Mouse (Mus musculus) forebrain, embryonic 12.5 days (tissue): ENCODE results near the gene Tlr9. TPM values are rescaled to one million over a fixed set of nuclear protein-coding genes. Genes with fewer than 3 reads are reported as not detected.

Experiments used
- ATAC-seq: fragments of 200-750 bp; cut with Nextera tagmentation; 2 replicates; pipeline ENCODE4 v1.8.0; 2017; ENCODE audit warnings: moderate TSS enrichment; ENCODE audit not compliant: low FRiP score
- H3K27ac ChIP-seq: fragments of 300-500 bp; sonication (generic); 2 replicates; pipeline ENCODE4 v1.5.1; 2016; ENCODE audit warnings: mild to moderate bottlenecking
- H3K27me3 ChIP-seq: fragments of 300-500 bp; sonication (generic); 2 replicates; pipeline ENCODE4 v1.6.1; 2016; ENCODE audit warnings: mild to moderate bottlenecking
- H3K36me3 ChIP-seq: fragments of 300-500 bp; sonication (generic); replicated peaks from 2 replicates; pipeline ENCODE4 v1.6.1; 2016; ENCODE audit warnings: mild to moderate bottlenecking
- H3K4me1 ChIP-seq: fragments of 300-500 bp; sonication (generic); 2 replicates; pipeline ENCODE4 v1.6.1; 2016
- H3K4me2 ChIP-seq: fragments of 300-500 bp; sonication (generic); 2 replicates; pipeline ENCODE4 v1.6.1; 2016; ENCODE audit warnings: mild to moderate bottlenecking, moderate library complexity
- H3K4me3 ChIP-seq: fragments of 300-500 bp; sonication (generic); replicated peaks from 2 replicates; pipeline ENCODE4 v1.5.1; 2016; ENCODE audit warnings: mild to moderate bottlenecking
- H3K9ac ChIP-seq: fragments of 300-500 bp; sonication (generic); 2 replicates; pipeline ENCODE4 v1.6.1; 2016; ENCODE audit warnings: mild to moderate bottlenecking
- H3K9me3 ChIP-seq: fragments of 300-500 bp; sonication (generic); 2 replicates; pipeline ENCODE4 v1.6.1; 2016
- WGBS: fragments of 180-500 bp; shearing (Covaris S2); methylation state at CpG from one replicate; pipeline ENCODE4 v1.1.7; 2016; 5-methylcytosine and 5-hydroxymethylcytosine counted together
- polyA plus RNA-seq: library from polyadenylated mRNA; unstranded; fragments of >200 nt; fragmentation: Nextera tagmentation; extraction: Ambion mirVana; gene quantifications from 2 replicates; pipeline ENCODE4 v1.2.1, GENCODE M21; 2016

The Tlr9 gene
- polyA plus RNA-seq, result not detected in 2 replicates

DNA sequence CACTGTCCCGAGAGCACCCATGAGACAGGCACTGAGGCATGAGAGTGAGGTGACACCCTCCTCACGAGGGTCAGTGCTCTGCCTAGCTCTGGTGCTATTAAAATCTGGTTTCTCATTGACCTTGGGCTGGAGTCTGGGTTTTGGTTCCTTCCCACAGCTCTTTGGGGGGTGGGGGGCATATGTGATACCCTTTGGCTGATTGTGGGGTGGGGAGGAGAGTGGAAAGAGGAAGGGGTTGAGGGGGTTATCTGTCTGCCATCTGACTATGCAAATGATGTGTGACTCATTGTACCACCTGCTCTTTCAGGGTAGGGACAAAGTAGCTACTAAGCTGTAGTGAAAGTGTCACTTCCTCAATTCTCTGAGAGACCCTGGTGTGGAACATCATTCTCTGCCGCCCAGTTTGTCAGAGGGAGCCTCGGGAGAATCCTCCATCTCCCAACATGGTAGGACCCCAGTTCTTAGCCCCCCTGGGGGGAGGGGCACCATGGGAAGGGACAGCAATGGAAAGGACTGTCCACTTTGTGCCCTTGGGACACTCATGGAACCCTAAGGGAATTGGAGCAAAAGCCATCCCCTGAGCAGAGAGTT is at the start of gene Tlr9:
TSS of gene Tlr9 (plus strand) at position 338 of the 591 bp plus-strand sequence.
- no peak within 1 kb of the TSS for H3K4me3 ChIP-seq
- no peak for ATAC-seq
- peaks cover 36% of the 10 kb centered on the region for H3K27me3 ChIP-seq
- no peak within 1 kb of the TSS for H3K9ac ChIP-seq
- 80% methylated on average over 4 of the region's 4 CpGs for WGBS
- no peak within 1 kb of the TSS for H3K4me2 ChIP-seq
- no peak within 1 kb of the TSS for H3K27ac ChIP-seq
- H3K4me1 ChIP-seq, result peaks cover 5% of the 10 kb centered on the region
- H3K36me3 ChIP-seq, result no peaks in the 10 kb centered on the region
- no peaks in the 10 kb centered on the region for H3K9me3 ChIP-seq

DNA sequence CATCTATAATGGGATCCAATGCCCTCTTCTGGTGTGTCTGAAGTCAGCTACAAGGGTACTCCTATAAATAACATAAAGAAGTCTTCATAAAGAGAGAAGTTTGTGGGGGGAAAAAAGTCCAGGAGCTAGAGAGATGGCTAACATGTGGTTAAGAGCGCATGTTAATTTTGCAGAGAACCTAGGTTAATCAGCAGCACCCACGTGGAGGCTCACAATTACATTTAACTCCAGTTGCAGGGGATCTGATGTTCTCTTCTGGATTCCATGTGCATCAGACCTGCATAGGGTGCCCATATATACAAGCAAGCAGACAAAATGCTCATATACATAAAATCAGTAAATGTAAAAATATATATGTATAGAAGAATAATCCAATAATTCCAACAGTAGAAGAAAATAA is 49.0 kb upstream of the Tlr9 start:
- WGBS, result 65% methylated on average over 2 of the region's 2 CpGs
- Histone ChIP-seq H3K9me3 (no peaks in the 10 kb centered on the region), H3K4me1 (peaks cover 38% of the 10 kb centered on the region), H3K9ac (peak overlapping the region; percentile 33; the same call in 1 of the 2 replicates), H3K36me3 (peaks cover 23% of the 10 kb centered on the region), H3K4me2 (peak overlapping the region; percentile 75), H3K4me3 (peak overlapping the region; percentile 92), H3K27ac (no peak overlapping the region), H3K27me3 (no peaks in the 10 kb centered on the region)
- no peak for ATAC-seq

DNA sequence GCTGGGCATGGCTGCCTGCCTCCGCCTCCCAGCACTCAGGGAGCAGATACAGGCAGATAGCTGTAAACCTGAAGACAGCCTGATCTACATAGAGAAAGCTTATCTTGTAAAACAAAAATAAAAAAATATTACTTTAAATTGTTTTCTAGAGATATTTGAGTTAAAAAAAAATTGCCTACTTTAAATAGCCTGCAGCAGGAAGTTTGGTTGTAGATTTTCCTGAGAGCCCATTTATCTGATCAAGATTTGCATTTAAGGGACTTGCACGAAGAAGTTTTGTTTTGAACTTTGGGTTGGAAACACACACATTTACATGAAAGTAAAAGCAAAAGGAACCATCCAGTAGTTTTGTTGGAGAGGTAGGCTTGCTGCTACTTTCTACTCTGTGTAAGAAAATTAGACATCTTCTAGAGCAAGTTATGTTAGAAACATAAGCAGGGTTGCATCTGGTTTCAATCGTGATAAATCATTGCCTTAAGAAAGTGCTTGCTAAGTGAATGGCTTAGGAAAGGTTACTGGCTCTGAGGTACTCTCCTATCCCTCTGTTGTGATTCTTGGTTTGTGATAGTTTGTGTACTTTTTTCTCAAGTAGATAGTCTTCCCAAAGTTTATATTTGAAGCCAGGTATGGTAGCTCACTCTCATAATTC is 46.7 kb upstream of the Tlr9 start:
- peaks cover 38% of the 10 kb centered on the region for H3K36me3 ChIP-seq
- WGBS, result 83% methylated on average over 3 of the region's 3 CpGs
- no peak for ATAC-seq

DNA sequence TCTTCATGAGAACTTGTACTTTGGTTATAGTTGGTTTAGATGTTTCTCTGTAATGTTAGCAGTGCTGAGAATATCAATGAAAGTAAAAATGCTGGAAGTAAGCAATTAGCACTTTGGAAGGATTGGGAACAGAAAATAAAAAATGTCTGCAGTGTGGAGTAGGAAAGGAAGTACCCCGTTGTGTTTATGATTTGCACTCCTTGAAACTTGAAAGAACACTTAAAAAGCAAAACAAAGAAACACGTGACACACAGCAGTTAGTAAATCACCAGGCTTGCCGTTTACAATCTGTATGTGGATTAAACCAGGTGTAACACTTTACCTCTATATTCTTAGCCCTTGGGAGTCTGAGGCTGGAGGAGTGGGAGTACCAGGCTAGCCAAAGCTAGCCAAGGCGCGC is 45.6 kb upstream of the Tlr9 start:
- WGBS, result 82% methylated on average over 3 of the region's 5 CpGs

More for the DNA sequence above, 46.7 kb upstream of the Tlr9 start:
- H3K27me3 ChIP-seq, result no peaks in the 10 kb centered on the region
- no peaks in the 10 kb centered on the region for H3K9me3 ChIP-seq
- H3K4me2 ChIP-seq, result no peak overlapping the region
- H3K27ac ChIP-seq, result no peak overlapping the region
- H3K4me3 ChIP-seq, result no peak overlapping the region
- peaks cover 31% of the 10 kb centered on the region for H3K4me1 ChIP-seq
- no peak overlapping the region for H3K9ac ChIP-seq

DNA sequence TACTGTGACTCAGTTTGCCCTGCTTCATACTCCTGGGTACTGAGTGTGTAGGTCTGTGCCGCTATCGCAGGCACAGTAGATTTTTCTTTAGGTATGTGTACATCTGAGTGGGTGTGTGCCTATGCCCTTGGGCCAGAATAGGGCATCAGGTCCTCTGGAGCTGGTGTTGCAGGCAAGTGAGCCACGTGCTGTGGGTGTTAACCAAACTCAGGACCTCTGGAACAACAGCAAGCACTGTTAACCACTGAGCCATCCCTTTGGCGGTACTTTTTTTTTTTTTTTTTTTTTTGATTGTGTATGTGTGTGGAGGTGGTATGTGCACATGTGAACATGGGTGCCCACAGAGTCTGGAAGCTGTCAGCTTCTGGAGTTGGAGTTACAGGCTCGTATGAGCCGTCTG is 44.6 kb upstream of the Tlr9 start:
- Histone ChIP-seq H3K4me3 (no peak overlapping the region), H3K9me3 (no peaks in the 10 kb centered on the region), H3K9ac (no peak overlapping the region), H3K4me1 (peaks cover 28% of the 10 kb centered on the region), H3K27ac (no peak overlapping the region), H3K4me2 (no peak overlapping the region), H3K27me3 (no peaks in the 10 kb centered on the region), H3K36me3 (peaks cover 60% of the 10 kb centered on the region)
- ATAC-seq, result no peak
- 95% methylated on average over 6 of the region's 6 CpGs for WGBS

More for the DNA sequence above, 45.6 kb upstream of the Tlr9 start:
- Histone ChIP-seq H3K9me3 (no peaks in the 10 kb centered on the region), H3K4me1 (peaks cover 31% of the 10 kb centered on the region), H3K9ac (no peak overlapping the region), H3K36me3 (peaks cover 49% of the 10 kb centered on the region), H3K27ac (no peak overlapping the region), H3K4me3 (no peak overlapping the region), H3K27me3 (no peaks in the 10 kb centered on the region), H3K4me2 (no peak overlapping the region)
- no peak for ATAC-seq

DNA sequence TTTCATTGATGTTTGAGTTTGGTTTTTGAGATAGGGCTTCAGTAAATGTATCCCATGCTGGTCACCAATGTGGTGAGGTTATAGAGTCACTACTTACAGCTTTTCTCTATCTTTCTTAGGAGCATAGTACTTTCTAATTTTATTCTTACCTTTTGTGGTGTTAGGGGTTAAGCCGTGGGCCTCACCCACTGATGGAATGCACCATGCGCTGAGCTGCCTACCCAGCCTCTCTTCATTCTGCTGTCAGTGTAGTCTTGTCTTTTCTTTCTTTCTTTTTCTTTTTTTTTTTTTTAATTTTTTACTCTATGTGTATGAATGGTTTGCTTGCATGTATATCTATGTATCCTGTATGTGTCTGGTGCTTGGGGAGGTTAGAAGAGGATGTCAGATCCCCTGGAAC is 42.9 kb upstream of the Tlr9 start:
- peaks cover 76% of the 10 kb centered on the region for H3K36me3 ChIP-seq
- H3K4me3 ChIP-seq, result no peak overlapping the region
- H3K9ac ChIP-seq, result no peak overlapping the region
- no peak for ATAC-seq
- peaks cover 13% of the 10 kb centered on the region for H3K4me1 ChIP-seq
- H3K27ac ChIP-seq, result no peak overlapping the region
- 90% methylated on average over 2 of the region's 2 CpGs for WGBS
- H3K4me2 ChIP-seq, result no peak overlapping the region
- H3K27me3 ChIP-seq, result no peaks in the 10 kb centered on the region
- no peaks in the 10 kb centered on the region for H3K9me3 ChIP-seq

DNA sequence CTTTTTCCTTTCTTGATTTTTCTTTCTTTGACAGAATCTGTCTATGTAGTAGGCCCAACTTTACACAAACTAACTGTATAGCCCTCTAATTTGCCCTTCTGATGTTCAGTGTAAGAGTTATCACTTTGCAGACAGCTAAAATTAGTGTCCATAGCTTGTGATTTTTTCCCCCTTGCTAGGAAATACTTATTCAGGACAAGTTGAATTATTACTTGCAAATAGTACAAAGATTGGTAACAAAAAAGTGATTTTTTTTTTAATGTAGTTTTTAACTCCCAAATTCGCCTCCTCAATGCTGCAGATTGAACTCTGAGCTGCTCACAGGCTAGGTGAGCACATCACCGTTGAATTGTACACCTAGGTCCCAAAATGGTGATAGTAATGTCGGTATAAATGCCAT is 42.4 kb upstream of the Tlr9 start:
- Histone ChIP-seq H3K4me1 (peaks cover 9% of the 10 kb centered on the region), H3K27ac (no peak overlapping the region), H3K4me3 (no peak overlapping the region), H3K9me3 (no peaks in the 10 kb centered on the region), H3K9ac (no peak overlapping the region), H3K36me3 (peaks cover 81% of the 10 kb centered on the region), H3K27me3 (no peaks in the 10 kb centered on the region), H3K4me2 (no peak overlapping the region)
- 94% methylated on average over 3 of the region's 3 CpGs for WGBS
- ATAC-seq, result no peak

DNA sequence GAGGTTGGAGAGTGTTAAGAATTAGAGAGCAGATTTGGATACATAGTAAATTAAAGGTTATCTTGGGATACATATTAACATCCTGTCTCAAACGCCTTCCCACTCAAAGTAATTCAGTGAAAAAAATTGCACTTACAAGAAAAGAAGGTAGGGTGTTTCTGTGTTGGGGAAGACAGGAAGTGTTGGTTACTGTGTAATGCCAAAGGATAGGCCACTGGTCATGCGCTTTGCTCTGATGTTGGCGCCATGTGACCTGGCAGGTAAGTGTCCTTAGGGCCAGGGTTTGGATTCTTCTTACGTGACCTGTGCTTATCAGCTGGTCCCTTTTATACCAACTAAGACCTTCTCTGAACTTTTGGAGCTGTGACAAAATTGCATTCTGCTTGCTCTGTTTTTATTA is 40.3 kb upstream of the Tlr9 start:
- ATAC-seq, result no peak
- no peak overlapping the region for H3K4me3 ChIP-seq
- H3K4me1 ChIP-seq, result no peaks in the 10 kb centered on the region
- peaks cover 92% of the 10 kb centered on the region for H3K36me3 ChIP-seq
- WGBS, result 93% methylated on average over 4 of the region's 4 CpGs
- no peaks in the 10 kb centered on the region for H3K9me3 ChIP-seq
- no peak overlapping the region for H3K9ac ChIP-seq
- no peak overlapping the region for H3K27ac ChIP-seq
- H3K27me3 ChIP-seq, result no peaks in the 10 kb centered on the region
- no peak overlapping the region for H3K4me2 ChIP-seq

DNA sequence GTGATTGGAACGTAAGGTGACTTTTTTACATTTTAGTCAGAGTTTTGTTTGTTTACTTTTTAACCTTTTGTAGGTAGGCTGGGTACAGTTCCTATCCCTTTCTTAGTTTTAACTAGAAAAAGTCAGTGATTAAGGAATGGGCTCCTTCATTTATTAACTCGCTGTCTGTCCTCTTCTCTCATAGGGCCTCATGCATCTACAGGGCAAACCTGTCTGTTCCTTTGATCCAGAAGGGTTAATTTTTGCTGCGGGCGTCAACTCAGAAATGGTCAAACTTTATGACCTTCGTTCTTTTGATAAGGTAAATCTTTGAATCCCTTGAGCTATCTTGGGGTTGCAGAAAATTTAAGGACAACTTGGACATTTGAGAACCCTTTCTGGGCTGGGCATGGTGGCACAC is 38.4 kb upstream of the Tlr9 start:
- no peak overlapping the region for H3K27ac ChIP-seq
- ATAC-seq, result no peak
- no peaks in the 10 kb centered on the region for H3K9me3 ChIP-seq
- H3K27me3 ChIP-seq, result no peaks in the 10 kb centered on the region
- 95% methylated on average over 5 of the region's 5 CpGs for WGBS
- peaks cover 93% of the 10 kb centered on the region for H3K36me3 ChIP-seq
- H3K9ac ChIP-seq, result no peak overlapping the region
- no peaks in the 10 kb centered on the region for H3K4me1 ChIP-seq
- H3K4me3 ChIP-seq, result no peak overlapping the region
- H3K4me2 ChIP-seq, result no peak overlapping the region

DNA sequence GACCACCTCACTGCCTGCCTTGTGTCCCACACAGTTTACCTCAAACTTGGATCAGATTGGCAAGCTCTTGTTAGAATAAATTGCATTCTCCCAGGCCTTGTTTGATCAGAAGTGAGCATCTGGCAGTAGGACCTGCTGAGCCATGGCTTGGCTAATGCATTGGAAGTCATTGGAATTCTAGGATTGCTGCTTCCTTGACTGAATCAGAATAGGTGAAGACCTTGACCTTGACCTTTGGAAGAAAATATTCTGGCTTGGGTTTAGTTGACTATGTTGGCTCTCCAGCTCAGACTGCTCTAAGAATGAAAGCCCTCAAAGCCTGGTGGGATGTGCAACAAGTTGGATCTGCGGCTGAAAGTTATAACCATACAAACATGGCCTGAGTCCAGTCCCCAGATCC is 31.0 kb upstream of the Tlr9 start:
- Histone ChIP-seq H3K9me3 (no peaks in the 10 kb centered on the region), H3K9ac (no peak overlapping the region), H3K27me3 (no peaks in the 10 kb centered on the region), H3K4me3 (no peak overlapping the region), H3K4me1 (no peaks in the 10 kb centered on the region; the same call in 1 of the 2 replicates), H3K27ac (no peak overlapping the region), H3K36me3 (peaks cover 81% of the 10 kb centered on the region), H3K4me2 (no peak overlapping the region)
- WGBS, result 94% methylated on average over 1 of the region's 1 CpGs
- ATAC-seq, result no peak

DNA sequence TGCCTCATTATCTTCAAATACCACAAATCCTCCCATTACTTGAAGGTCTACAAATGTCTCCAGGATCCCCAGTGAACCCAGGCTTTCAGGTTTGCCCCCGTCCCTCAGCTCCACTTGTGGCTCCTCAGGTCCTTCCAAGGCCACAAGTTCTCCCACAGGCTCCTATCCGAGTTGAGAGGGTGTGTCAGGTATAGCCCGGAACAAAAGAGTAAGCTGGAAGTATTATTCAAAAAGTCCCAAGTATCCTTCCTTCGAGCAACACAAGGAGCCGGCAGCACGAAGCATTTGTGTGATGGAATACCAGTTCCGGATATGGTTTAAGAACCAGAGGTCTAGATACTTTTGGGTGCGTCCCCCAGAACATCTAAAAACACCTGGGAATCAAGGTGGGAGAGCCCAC is 30.4 kb upstream of the Tlr9 start:
- H3K4me3 ChIP-seq, result no peak overlapping the region
- no peak for ATAC-seq
- H3K27ac ChIP-seq, result no peak overlapping the region
- H3K36me3 ChIP-seq, result peaks cover 79% of the 10 kb centered on the region
- no peak overlapping the region for H3K4me2 ChIP-seq
- H3K9me3 ChIP-seq, result no peaks in the 10 kb centered on the region
- no peaks in the 10 kb centered on the region for H3K27me3 ChIP-seq
- no peak overlapping the region for H3K9ac ChIP-seq
- WGBS, result 95% methylated on average over 8 of the region's 8 CpGs
- H3K4me1 ChIP-seq, result no peaks in the 10 kb centered on the region; the same call in 1 of the 2 replicates

DNA sequence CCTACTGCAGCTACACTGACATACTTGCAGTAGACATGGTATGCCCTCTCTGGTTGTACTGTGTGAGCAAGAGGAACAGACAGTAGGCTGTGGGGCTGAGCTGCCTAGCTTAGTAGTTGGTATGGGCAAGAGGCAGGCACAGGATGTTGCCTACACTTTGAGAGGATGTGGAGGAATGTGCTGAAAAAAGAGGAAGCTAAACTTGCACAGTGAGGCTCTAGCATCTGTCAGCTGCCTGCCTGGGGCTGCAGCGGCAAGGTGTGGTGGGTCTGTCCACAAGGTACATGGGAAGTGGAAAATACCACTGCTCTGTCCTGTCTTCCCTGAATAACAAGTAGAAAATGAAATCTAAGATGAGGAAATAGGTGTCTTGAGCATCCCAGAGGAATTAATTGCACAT is 29.4 kb upstream of the Tlr9 start:
- 94% methylated on average over 1 of the region's 1 CpGs for WGBS
- Histone ChIP-seq H3K9ac (no peak overlapping the region), H3K9me3 (no peaks in the 10 kb centered on the region), H3K4me3 (no peak overlapping the region), H3K4me2 (no peak overlapping the region), H3K4me1 (peaks cover 6% of the 10 kb centered on the region), H3K27ac (no peak overlapping the region), H3K36me3 (peaks cover 69% of the 10 kb centered on the region), H3K27me3 (0 out of 2 replicates have a peak, but pooled peaks cover 2% of the 10 kb centered on the region)
- ATAC-seq, result no peak
